In genomic region chr17:74394855-74395254, GRCm38 (mm10) we compare ENCODE assay signal across 8 mouse cellular contexts. TPM values are rescaled to one million over a fixed set of nuclear protein-coding genes. Genes with fewer than 3 reads are reported as not detected.
A peak's percentile ranks its signal among the peaks of the same experiment; 100 is the strongest.
DNase-seq lines count a peak whose midpoint lies in the region; ATAC-seq and TF ChIP-seq lines count a peak whose summit lies in the region.

No protein-coding gene starts in this region.

- H3K4me2 ChIP-seq in forebrain, postnatal 0 days (ENCODE audit: low read depth) = peak overlapping the region; percentile 53
- H3K4me2 ChIP-seq in limb, embryonic 15.5 days = peak overlapping the region; percentile 56

- H3K9ac ChIP-seq in forebrain, postnatal 0 days = peak overlapping the region; percentile 47; the same call in 1 of the 2 replicates
- peak overlapping the region; percentile 32 for H3K9ac ChIP-seq in limb, embryonic 15.5 days

- 29% methylated on average over 16 of the region's 16 CpGs for WGBS in forebrain, postnatal 0 days
- WGBS in limb, embryonic 15.5 days = 23% methylated on average over 16 of the region's 16 CpGs

- intact Hi-C loops in left cerebral cortex, postnatal 10 days (cut with DNase I) = no loop called here

- no peak for DNase-seq in layer of hippocampus, adult 2 months (ENCODE audit: low spot score in 2 of 2)
- no peak for DNase-seq in layer of hippocampus, adult 9-10 months (ENCODE audit: low spot score)
- no peak for DNase-seq in forebrain, postnatal 0 days
- DNase-seq in natural killer cell, adult 2 months (ENCODE audit: low spot score in 2 of 2) = peak; percentile 4
- no peak for DNase-seq in left cerebral cortex, postnatal 10 days (ENCODE audit: extremely low spot score in 1 of 2, low spot score in 2 of 2)
- no peak for DNase-seq in spleen, postnatal 14 days (ENCODE audit: low spot score in 2 of 2)

- no peak for TF ChIP-seq CTCF in layer of hippocampus, adult 2 months (conservative IDR thresholded peaks at IDR 0.05)
- TF ChIP-seq CTCF in forebrain, postnatal 0 days (IDR thresholded peaks at IDR 0.05; ENCODE audit: low read depth) = no peak

- no peaks in the 10 kb centered on the region for H3K36me3 ChIP-seq in forebrain, postnatal 0 days (ENCODE audit: insufficient read depth)
- H3K36me3 ChIP-seq in limb, embryonic 15.5 days = no peaks in the 10 kb centered on the region

- H3K9me3 ChIP-seq in forebrain, postnatal 0 days (ENCODE audit: low read length) = no peaks in the 10 kb centered on the region
- no peaks in the 10 kb centered on the region for H3K9me3 ChIP-seq in limb, embryonic 15.5 days

- peak overlapping the region; percentile 67 for H3K4me3 ChIP-seq in layer of hippocampus, adult 2 months
- peak overlapping the region; percentile 55 for H3K4me3 ChIP-seq in forebrain, postnatal 0 days (ENCODE audit: low read depth, low read length)
- peak overlapping the region; percentile 58 for H3K4me3 ChIP-seq in limb, embryonic 15.5 days

- peak overlapping the region; percentile 94 for H3K27ac ChIP-seq in layer of hippocampus, adult 2 months
- peak overlapping the region; percentile 42; the same call in 1 of the 2 replicates for H3K27ac ChIP-seq in forebrain, postnatal 0 days (ENCODE audit: low read depth, low read length)
- H3K27ac ChIP-seq in limb, embryonic 15.5 days = peak overlapping the region; percentile 75

- H3K4me1 ChIP-seq in forebrain, postnatal 0 days (ENCODE audit: insufficient read depth) = no peaks in the 10 kb centered on the region
- peaks cover 6% of the 10 kb centered on the region; the same call in 1 of the 2 replicates for H3K4me1 ChIP-seq in limb, embryonic 15.5 days

- ATAC-seq in activated CD4-positive, CD25-positive, alpha-beta regulatory T cell, adult 4 months = peak; percentile 10
- ATAC-seq in forebrain, postnatal 0 days = peak; percentile 7
- 0 out of 2 replicates have a peak, but pooled peaks have one; percentile 14 for ATAC-seq in limb, embryonic 15.5 days (ENCODE audit: insufficient number of reproducible peaks, low FRiP score, low TSS enrichment, low read depth)

- no peaks in the 10 kb centered on the region for H3K27me3 ChIP-seq in forebrain, postnatal 0 days (ENCODE audit: insufficient read depth, low read length)
- no peaks in the 10 kb centered on the region for H3K27me3 ChIP-seq in limb, embryonic 15.5 days

RNA-seq across cellular contexts. Expression of gene Slc30a6, which starts 0.6 kb away (rescaled TPM):
- total RNA-seq in layer of hippocampus, adult 2 months (2021) = 10 to 100 TPM; 17.4 to 17.7 TPM
- polyA plus RNA-seq in activated CD4-positive, CD25-positive, alpha-beta regulatory T cell, adult 4 months (2017; shearing (Covaris generic)) = 10 to 100 TPM; 28.4 to 35.8 TPM
- total RNA-seq in forebrain, postnatal 0 days (2014; rRNA removed) = 16.9 and 18.8 TPM in 2 replicates
- 21.5 and 24.4 TPM in 2 replicates for polyA plus RNA-seq in forebrain, postnatal 0 days (2015; fragmentation: Nextera tagmentation; extraction: Ambion mirVana)
- polyA plus RNA-seq in limb, embryonic 15.5 days (2015; fragmentation: Nextera tagmentation; extraction: Ambion mirVana) = 38.7 and 40.9 TPM in 2 replicates
- 10 to 100 TPM; 17.4 to 17.5 TPM for total RNA-seq in left cerebral cortex, postnatal 10 days (2021)

RNA-seq across cellular contexts. Expression of gene Spast, which starts 56.1 kb away (rescaled TPM):
- total RNA-seq in layer of hippocampus, adult 2 months (2021) = 10 to 100 TPM; 50.0 to 50.5 TPM
- 10 to 100 TPM in 1 of 2 experiments, 1 to 10 TPM in 1; 8.9 to 10.1 TPM for polyA plus RNA-seq in activated CD4-positive, CD25-positive, alpha-beta regulatory T cell, adult 4 months (2017; shearing (Covaris generic))
- 156 and 181 TPM in 2 replicates for total RNA-seq in forebrain, postnatal 0 days (2014; rRNA removed)
- 19.7 and 23.2 TPM in 2 replicates for polyA plus RNA-seq in forebrain, postnatal 0 days (2015; fragmentation: Nextera tagmentation; extraction: Ambion mirVana)
- 14.5 and 17.0 TPM in 2 replicates for polyA plus RNA-seq in limb, embryonic 15.5 days (2015; fragmentation: Nextera tagmentation; extraction: Ambion mirVana)
- 10 to 100 TPM; 73.4 to 78.8 TPM for total RNA-seq in left cerebral cortex, postnatal 10 days (2021)

Comparison
In these comparisons a context has a peak if more than half of its experiments do, and no peak if none do; other contexts are left out.
1. DNase-seq: peak in natural killer cell, adult 2 months (2 of 2); none in layer of hippocampus, adult 2 months (0 of 2), layer of hippocampus, adult 9-10 months (single experiment), forebrain, postnatal 0 days (single experiment), left cerebral cortex, postnatal 10 days (0 of 2) and spleen, postnatal 14 days (0 of 2).
2. H3K27ac ChIP-seq: peak in every context shown above with its lines; median percentile 94 in layer of hippocampus, adult 2 months; 75 in limb, embryonic 15.5 days; 42 in forebrain, postnatal 0 days.
3. Peak in every context shown above with its lines, with median percentiles within 50 percentile points of each other: H3K4me3 ChIP-seq and ATAC-seq.